Mouse (Mus musculus): ENCODE results near the gene Josd1. TPM values are rescaled to one million over a fixed set of nuclear protein-coding genes. Genes with fewer than 3 reads are reported as not detected.
A peak's percentile ranks its signal among the peaks of the same experiment; 100 is the strongest.

Gene Josd1
- total RNA-seq, 2 experiments from 2014 or later = 56.1 to 66.2 TPM

DNA sequence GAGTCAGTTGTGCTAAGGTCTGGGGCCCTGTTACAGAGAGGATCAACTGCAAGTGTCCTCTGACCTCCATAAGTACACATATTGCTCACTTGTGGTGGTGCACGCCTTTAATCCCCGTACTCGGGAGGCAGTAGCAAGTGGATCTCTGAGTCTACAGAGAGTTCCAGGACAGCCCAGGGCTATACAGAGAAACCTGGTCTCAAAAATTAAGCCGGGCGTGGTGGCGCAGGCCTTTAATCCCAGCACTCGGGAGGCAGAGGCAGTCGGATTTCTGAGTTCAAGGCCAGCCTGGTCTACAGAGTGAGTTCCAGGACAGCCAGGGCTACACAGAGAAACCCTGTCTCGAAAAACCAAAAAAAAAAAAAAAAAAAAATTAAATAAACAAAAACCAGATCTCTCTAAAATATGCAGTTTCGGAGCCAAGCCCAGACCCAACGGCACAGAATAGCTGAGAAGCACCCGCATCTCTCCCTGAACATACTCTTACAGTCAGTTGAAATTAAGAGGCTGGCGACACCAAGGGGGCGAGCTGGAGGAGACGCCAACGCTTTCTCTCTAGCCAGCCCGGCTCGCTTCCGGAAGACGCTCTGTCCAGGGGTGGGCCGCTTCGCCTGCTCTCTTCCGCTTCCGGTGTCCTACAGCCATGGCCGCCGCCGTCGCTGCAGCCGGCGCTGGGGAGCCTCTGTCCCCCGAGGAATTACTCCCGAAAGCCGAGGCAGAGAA is 17.3 kb downstream of the Josd1 start, which contains the start of gene Tomm22:
Gene Tomm22 (plus strand): TSS at position 613 of the 723 bp plus-strand sequence.
- intact Hi-C loops (cut with DNase I) = loop anchor here (2.0 kb wide), 1 partner anchor 16 kb away; the partner anchor contains the start of gene Josd1
- DNase-seq (ENCODE audit: low spot score in 2 of 2) = peak; percentile 90 to 92

DNA sequence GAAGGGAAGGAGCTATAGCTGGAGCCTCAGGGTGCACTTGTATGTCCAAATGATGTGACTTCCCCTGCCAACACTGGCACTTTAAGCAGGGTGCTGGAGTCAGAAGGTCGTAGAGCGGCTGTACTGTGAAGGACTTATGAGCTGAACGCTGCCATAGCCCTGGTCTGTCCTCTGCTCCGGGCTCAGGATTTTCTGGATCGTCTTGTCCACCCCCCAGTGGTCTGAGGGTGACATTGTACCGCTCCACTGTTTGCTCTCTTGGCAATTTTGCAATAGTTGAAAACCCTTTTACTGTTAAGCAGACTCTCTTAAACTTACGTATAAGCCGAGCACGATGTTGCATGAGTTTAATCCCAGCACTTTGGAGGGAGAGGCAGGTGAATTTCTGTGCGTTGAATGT is 18.5 kb downstream of the Josd1 start:
- intact Hi-C loops (cut with DNase I) = no loop called here
- no peak for DNase-seq (ENCODE audit: low spot score in 2 of 2)

DNA sequence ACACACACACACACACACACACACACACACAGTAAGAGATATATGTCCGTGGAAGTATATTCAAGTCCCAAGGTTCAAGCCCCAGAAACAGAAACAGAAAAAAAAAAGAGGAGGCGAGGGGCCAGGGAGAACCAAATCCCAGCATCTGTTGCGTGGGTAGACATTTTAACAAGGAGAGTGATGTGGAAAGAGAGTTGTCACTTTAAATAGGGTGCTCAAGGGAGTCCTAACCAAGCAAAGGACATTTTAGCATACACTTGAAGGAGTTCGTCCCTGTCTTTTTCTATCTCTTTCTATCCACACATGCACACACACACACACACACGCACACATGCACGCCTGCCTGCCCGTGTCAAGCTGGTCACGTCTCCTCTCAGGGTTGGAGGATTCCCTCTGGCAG is 23.1 kb downstream of the Josd1 start:
- peak; percentile 57 to 79 for DNase-seq (ENCODE audit: low spot score in 2 of 2)
- intact Hi-C loops (cut with DNase I) = no loop called here

DNA sequence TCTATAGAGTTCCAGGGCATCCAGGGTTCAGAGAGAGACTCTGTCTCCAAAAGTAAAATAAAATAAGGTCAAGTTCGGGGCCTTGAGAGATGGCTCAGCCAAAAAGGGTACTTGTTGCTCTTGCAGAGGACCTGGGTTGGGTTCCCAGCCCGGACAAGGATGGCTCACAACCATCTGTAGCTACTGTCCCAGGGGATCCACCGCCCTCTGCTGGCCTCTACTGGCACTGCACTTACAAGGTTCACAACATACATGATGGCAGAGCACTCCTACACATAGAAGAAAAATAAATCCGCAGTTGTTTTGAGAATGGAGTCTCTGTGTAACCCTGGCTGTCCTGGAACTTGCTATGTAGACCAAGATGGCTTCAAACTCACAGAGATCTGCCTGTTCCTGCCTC is 25.9 kb downstream of the Josd1 start:
- intact Hi-C loops (cut with DNase I) = no loop called here
- DNase-seq (ENCODE audit: low spot score in 2 of 2) = peak in 1 of 2 experiments; percentile 65

DNA sequence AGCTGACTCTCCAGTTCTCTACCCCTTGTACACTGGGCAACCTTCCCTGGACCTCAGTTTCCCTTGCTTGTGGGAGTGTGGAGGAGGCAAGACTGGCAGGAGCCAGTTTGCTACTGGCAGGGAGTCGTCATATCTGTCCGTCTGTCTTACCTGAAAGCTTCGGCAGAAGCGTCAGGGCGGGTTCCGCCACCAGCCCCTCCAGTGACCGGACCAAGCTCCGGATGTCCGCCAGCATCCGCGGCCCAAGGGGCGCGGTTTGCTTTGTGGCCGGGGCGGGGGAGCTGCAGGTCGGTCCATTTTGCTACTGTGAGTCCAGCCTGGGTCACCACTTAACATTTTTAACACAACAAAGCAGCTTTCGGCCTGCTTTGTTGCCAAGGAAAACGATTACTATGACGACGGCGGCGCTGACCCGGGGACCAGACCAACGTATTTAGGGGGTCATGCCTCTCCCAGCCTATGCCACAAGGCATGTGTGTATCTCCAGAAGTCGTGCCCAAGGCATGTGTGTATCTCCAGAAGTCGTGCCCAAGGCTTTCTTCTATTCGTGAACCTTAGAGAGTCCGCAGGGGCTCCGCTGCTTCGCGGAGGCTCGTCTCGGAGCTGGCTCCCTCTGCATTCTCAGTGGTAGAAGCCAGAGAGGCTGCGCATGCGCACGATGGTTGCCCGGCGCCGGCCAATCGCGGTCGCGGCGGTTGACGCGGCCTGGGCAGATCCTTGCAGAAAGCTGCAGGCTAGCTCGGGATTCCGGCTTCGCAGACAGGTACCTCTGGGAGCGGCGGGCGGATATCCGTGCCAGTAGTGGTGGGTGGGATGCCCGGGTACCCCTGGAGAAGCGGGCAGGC is 29.0 kb downstream of the Josd1 start, which contains the start of the genes Fam227a and Cby1:
Gene Fam227a (minus strand): TSS at position 426 of the 845 bp plus-strand sequence.
Gene Cby1 (plus strand): TSS at position 669 of the 845 bp plus-strand sequence.
- DNase-seq (ENCODE audit: low spot score in 2 of 2) = peak; percentile 96 to 98
- intact Hi-C loops (cut with DNase I) = no loop called here

DNA sequence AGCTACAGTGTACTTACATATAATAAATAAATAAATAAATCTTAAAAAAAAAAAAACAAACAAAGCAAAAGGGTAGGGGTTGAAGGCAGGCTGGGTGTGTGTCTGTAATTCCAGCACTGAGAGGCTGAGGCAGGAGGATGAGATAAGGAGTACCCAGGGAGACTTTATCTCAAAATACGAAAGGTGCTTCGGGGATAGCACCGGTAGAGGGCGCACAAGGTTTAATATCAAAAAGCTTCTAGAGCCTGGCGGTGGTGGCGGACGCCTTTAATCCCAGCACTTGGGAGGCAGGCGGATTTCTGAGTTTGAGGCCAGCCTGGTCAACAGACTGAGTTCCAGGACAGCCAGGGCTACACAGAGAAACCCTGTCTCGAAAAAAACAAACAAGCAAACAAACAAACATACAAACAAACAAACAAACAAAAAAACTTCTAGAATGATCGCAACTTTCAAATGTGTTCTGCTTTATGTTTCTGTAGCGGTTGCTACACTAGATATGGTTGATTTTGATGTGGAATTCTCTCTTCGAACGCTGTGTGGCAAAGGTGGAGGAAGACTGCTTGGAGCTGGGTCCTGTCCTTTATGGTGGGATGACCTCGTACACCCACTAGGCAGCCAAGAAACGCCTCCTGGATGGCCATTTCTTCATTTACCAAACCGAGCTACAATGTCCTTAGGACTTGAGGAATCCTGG is 29.7 kb downstream of the Josd1 start:
- intact Hi-C loops (cut with DNase I) = no loop called here

DNA sequence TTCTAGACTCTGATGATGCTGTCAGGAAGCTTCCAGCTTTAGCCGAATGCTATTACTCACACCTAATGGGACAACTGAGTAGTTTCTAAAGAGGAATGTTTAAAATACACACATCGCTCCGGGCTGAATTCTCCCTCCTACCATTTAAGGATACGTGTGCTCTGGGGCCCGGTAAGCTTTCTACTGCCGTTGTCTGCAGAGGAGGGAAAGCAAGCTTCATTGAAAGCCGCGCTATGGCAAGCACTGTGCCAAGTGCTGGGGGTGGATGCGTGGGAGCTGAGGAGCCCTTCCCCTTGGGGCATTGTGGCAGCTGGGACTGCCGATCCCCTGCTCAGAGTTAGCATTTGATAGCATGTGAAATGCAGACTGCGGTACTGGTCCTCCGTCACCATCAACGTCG is 31.3 kb downstream of the Josd1 start:
- peak in 1 of 2 experiments; percentile 47 for DNase-seq (ENCODE audit: low spot score in 2 of 2)
- intact Hi-C loops (cut with DNase I) = no loop called here

More for the DNA sequence above, 29.7 kb downstream of the Josd1 start:
- DNase-seq (ENCODE audit: low spot score in 2 of 2) = peak; percentile 90 to 91

DNA sequence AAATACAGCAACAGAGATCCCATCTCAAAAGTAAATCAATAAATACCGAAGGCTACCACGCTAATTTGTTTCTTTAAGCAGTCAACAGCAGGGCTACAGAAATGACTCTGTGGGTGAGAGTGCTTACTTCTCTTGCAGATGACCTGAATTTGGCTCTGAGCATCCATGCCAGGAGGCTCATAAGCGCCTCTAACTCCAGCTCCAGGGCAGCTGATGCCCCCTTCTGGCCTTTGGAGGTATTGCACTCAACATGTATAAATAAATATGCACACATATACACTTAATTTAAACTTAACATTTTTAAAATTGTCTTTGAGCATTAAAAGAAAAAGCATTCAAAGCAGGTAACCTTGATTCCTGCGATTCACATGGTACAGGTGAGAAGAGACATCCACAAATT is 36.2 kb downstream of the Josd1 start:
- no peak for DNase-seq (ENCODE audit: low spot score in 2 of 2)
- intact Hi-C loops (cut with DNase I) = no loop called here

DNA sequence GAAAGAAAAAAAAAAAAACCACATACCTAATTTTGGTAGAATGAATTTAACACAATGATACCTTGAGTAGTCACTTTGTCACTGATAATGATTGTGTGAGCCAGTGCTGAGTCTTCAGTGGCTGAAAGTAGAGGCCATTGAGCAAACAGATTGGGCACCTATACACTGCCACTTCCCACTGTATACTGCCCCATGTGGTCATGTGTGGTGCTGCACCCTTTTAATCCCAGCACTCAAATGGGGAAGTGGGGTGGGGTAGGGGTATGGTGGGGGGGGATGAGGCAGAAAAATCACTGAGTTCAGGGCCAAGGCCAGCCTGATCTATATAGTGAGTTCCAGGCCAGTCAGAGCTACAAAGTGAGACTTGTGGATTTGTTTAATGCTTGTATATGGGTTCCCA is 37.1 kb downstream of the Josd1 start:
- intact Hi-C loops (cut with DNase I) = no loop called here
- no peak for DNase-seq (ENCODE audit: low spot score in 2 of 2)

DNA sequence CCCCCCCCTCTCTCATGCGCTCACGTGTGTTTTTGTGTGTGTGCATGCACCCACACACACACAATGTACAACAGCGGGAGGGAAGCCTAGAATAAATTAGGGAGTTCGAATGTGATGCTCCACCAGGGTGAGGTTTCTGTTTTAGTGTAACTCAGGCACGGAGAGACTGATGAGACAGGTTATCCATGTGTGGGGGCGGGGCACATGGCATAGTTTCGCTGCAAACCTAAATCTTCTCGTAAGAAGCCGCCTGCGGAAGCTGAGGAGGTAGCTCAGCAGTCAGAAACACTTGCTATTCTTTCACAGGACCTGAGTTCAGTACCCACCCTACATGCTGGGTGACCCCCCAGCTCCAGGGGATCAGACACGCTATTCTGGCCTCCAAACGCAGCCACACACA is 39.6 kb downstream of the Josd1 start:
- intact Hi-C loops (cut with DNase I) = no loop called here
- DNase-seq (ENCODE audit: low spot score in 2 of 2) = peak; percentile 51 to 54

DNA sequence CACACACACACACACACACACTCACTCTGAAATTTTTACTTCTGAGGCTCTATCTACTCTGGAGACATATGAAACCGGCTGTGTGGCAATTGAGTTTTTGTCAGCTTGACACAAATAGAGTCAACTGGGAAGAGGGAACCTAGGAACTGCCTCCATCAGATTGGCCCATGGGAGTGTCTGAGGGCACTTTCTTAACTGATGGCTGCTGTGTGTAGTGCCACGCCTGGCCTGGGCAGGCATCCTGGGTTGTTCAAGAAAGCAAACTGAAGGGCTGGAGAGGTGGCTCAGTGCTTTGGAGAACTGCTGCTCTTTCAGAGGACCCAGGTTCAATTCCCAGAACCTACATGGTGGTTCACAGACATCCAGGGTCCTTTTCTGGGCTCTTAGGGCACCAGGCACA is 42.2 kb downstream of the Josd1 start:
- intact Hi-C loops (cut with DNase I) = no loop called here
- no peak for DNase-seq (ENCODE audit: low spot score in 2 of 2)

DNA sequence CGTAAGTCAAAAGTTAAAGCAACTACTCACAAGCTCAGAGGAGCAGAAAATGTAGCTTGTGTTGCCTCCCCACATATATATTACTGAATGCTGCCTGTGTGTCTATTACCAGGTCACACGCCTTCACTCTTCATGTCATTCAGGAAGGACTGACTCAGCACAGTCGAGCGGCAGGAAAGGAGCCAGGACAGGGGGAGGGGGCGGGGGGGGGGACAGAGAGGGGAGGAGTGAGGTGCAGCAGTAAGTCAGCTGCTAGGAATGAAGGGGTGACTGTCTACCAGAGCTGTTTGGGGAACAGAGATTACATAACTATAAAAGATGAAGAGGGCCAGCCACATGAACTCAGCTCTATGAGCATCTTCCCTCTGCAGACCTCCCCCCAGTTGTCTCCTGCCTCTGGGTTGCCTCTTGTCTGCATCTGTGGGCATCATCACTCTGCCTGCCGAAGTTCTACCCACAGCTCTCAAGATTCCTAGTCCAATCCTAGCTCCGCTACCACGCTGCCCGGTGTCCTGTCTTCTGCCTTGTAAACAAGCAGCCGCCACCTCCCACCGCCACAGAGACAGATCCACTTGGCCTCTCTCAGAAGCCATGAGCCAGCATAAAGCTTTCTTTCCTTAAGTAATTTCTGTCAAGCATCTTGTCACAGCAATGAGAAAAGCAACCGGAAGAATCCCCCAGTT is 46.4 kb downstream of the Josd1 start:
- intact Hi-C loops (cut with DNase I) = no loop called here
- DNase-seq (ENCODE audit: low spot score in 2 of 2) = peak in 1 of 2 experiments; percentile 45

DNA sequence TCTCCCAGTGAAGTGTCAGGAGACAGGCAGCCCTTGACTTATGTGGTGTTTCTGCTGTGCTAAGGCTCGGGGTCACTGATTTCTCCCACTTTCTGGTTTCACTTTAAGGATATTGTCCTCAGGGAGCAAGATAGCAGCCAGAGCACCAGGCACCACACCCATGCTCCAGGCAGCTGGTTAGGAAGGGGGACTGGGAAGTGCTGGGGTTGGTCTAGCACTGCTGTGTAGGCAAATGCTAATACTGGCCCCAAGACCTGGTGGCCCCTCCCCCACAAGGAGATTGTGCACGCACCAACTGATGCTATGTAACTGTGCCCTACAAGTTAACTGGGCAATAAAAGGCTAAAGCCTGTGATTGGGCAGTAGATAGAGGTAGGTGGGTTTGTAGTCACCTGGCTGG is 57.2 kb downstream of the Josd1 start:
- DNase-seq (ENCODE audit: low spot score in 2 of 2) = no peak
- intact Hi-C loops (cut with DNase I) = no loop called here

Other genes with a start within 250 kb of the Josd1 start
- 100 to 1,000 TPM; 142 to 166 TPM for gene Csnk1e, start 232.4 kb downstream of the Josd1 start, total RNA-seq (2021)
- gene Kcnj4, start 182.7 kb downstream of the Josd1 start, total RNA-seq (2021) = 100 to 1,000 TPM; 166 to 177 TPM
- 1 to 10 TPM; 1.3 to 1.6 TPM for gene Kdelr3, start 171.5 kb downstream of the Josd1 start, total RNA-seq (2021)
- gene Ddx17, start 141.2 kb downstream of the Josd1 start, total RNA-seq (2021) = 100 to 1,000 TPM; 363 to 364 TPM
- under 1 TPM; 0.59 to 0.87 TPM for gene Dmc1, start 82.8 kb downstream of the Josd1 start, total RNA-seq (2021)
- 10 to 100 TPM in 1 of 2 experiments, 1 to 10 TPM in 1; 7.0 to 12.4 TPM for gene Fam227a, start 29.0 kb downstream of the Josd1 start, total RNA-seq (2021)
- 10 to 100 TPM; 65.3 to 69.2 TPM for gene Cby1, start 28.7 kb downstream of the Josd1 start, total RNA-seq (2021)
- gene Tomm22, start 17.1 kb downstream of the Josd1 start, total RNA-seq (2021) = 10 to 100 TPM; 97.8 to 99.7 TPM
- 10 to 100 TPM; 44.1 to 44.7 TPM for gene Gtpbp1, start 2.9 kb upstream of the Josd1 start, total RNA-seq (2021)
- gene Sun2, start 54.6 kb upstream of the Josd1 start, total RNA-seq (2021) = 10 to 100 TPM; 24.8 to 25.3 TPM
- gene Dnal4, start 89.9 kb upstream of the Josd1 start, total RNA-seq (2021) = 10 to 100 TPM; 37.5 to 39.7 TPM
- 100 to 1,000 TPM; 693 to 768 TPM for gene Nptxr, start 116.8 kb upstream of the Josd1 start, total RNA-seq (2021)
- 10 to 100 TPM in 1 of 2 experiments, 1 to 10 TPM in 1; 7.3 to 53.6 TPM for gene Npcd, start 146.3 kb upstream of the Josd1 start, total RNA-seq (2021)
- gene Cbx6, start 146.8 kb upstream of the Josd1 start, total RNA-seq (2021) = 100 to 1,000 TPM; 429 to 483 TPM
- 1 to 10 TPM; 4.2 to 5.1 TPM for gene Apobec3, start 203.7 kb upstream of the Josd1 start, total RNA-seq (2021)